Mouse (Mus musculus) midbrain, embryonic 14.5 days (tissue): ENCODE data around the gene Abca3. TPM values are rescaled to one million over a fixed set of nuclear protein-coding genes. Genes with fewer than 3 reads are reported as not detected.

Source experiments
- ATAC-seq: fragments of 200-750 bp; cut with Nextera tagmentation; 2 replicates; pipeline ENCODE4 v1.8.0; 2017; ENCODE audit warnings: moderate number of reproducible peaks, moderate library complexity; ENCODE audit not compliant: low FRiP score, low TSS enrichment
- DNase-seq: peaks from one replicate; pipeline ENCODE4 v3.0.0-alpha.2; 2015
- H3K27ac ChIP-seq: fragments of 300-500 bp; sonication (generic); replicated peaks from 2 replicates; pipeline ENCODE4 v1.5.1; 2014; ENCODE audit warnings: mild to moderate bottlenecking, low read depth, low read length, moderate library complexity
- H3K27me3 ChIP-seq: fragments of 300-500 bp; sonication (generic); 2 replicates; pipeline ENCODE4 v1.6.1; 2014; ENCODE audit warnings: low read length, control low read depth, mixed read lengths; ENCODE audit not compliant: control insufficient read depth, insufficient read depth
- H3K36me3 ChIP-seq: fragments of 300-500 bp; sonication (generic); 2 replicates; pipeline ENCODE4 v1.6.1; 2014; ENCODE audit warnings: low read length, control low read depth; ENCODE audit not compliant: control insufficient read depth, insufficient read depth
- H3K4me1 ChIP-seq: fragments of 300-500 bp; sonication (generic); 2 replicates; pipeline ENCODE4 v1.6.1; 2014; ENCODE audit warnings: mild to moderate bottlenecking, antibody characterized with exemption, low read length, control low read depth; ENCODE audit not compliant: control insufficient read depth, insufficient read depth
- H3K4me2 ChIP-seq: fragments of 300-500 bp; sonication (generic); 2 replicates; pipeline ENCODE4 v1.6.1; 2014; ENCODE audit warnings: mild to moderate bottlenecking, low read length, moderate library complexity
- H3K4me3 ChIP-seq: fragments of 300-500 bp; sonication (generic); replicated peaks from 2 replicates; pipeline ENCODE4 v1.5.1; 2014; ENCODE audit warnings: low read depth, low read length
- H3K9ac ChIP-seq: fragments of 300-500 bp; sonication (generic); replicated peaks from 2 replicates; pipeline ENCODE4 v1.6.1; 2014; ENCODE audit warnings: mild to moderate bottlenecking, low read length, moderate library complexity
- H3K9me3 ChIP-seq: fragments of 300-500 bp; sonication (generic); 2 replicates; pipeline ENCODE4 v1.6.1; 2016; ENCODE audit warnings: low read length, control low read depth, mixed read lengths; ENCODE audit not compliant: control insufficient read depth
- WGBS: fragments of 180-500 bp; shearing (Covaris S2); extraction: QIAGEN DNeasy Blood & Tissue Kit; methylation state at CpG from one replicate; pipeline ENCODE4 v1.1.7; 2014; 5-methylcytosine and 5-hydroxymethylcytosine counted together
- polyA plus RNA-seq: library from polyadenylated mRNA; unstranded; fragments of >200 nt; fragmentation: Nextera tagmentation; extraction: Ambion mirVana; gene quantifications from 2 replicates; pipeline ENCODE4 v1.2.1, GENCODE M21; 2014

Abca3 gene
- polyA plus RNA-seq, 1 experiment from 2014 or later = 31.4 TPM

DNA sequence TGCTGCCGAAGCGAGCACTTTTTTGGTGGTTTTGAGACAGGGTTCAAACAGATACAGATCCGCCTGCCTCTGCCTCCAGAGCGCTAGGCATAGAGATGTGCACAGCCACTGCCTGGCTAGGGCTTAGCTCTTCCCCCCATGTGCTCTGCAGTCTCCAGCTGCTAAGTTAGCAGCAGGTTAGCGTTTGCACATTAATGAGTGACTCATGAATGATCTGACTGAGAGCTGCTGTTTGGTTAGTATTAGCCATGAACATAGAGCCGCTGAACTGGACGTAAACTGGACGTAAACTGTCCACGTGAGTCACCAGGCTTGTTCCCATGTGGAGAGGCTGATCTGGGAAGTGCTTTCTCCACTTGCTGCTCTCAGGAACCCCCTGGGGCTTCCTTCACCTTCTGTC lies 10.8 kb downstream of the Abca3 start:
- no peaks in the 10 kb centered on the region for H3K27me3 ChIP-seq
- DNase-seq (no peak), ATAC-seq (no peak)
- H3K9ac ChIP-seq = no peak overlapping the region
- WGBS = 78% methylated on average over 9 of the region's 9 CpGs
- no peaks in the 10 kb centered on the region for H3K4me1 ChIP-seq
- H3K36me3 ChIP-seq = peaks cover 37% of the 10 kb centered on the region
- H3K4me2 ChIP-seq = no peak overlapping the region
- no peak overlapping the region for H3K27ac ChIP-seq
- H3K9me3 ChIP-seq = no peaks in the 10 kb centered on the region
- no peak overlapping the region for H3K4me3 ChIP-seq

DNA sequence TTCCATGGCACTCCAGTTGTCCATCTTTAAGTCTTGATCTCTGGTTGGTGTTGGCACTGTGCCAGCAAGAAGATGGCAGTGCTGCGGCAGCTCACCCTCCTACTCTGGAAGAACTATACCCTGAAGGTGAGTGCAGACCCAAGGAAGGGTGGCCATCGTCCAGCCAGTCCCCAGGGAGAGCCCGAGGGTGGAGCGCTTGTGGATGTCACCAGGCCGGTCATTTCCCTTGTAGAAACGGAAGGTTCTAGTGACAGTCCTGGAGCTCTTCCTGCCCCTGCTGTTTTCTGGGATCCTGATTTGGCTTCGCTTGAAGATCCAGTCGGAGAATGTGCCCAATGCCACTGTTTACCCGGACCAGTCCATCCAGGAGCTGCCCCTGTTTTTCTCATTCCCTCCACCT lies 12.7 kb downstream of the Abca3 start:
- H3K27me3 ChIP-seq = no peaks in the 10 kb centered on the region
- DNase-seq = no peak
- H3K4me3 ChIP-seq = no peak overlapping the region
- WGBS = 91% methylated on average over 9 of the region's 9 CpGs
- no peaks in the 10 kb centered on the region for H3K4me1 ChIP-seq
- no peak for ATAC-seq
- H3K27ac ChIP-seq = no peak overlapping the region
- peaks cover 44% of the 10 kb centered on the region for H3K36me3 ChIP-seq
- no peaks in the 10 kb centered on the region for H3K9me3 ChIP-seq
- H3K9ac ChIP-seq = no peak overlapping the region
- H3K4me2 ChIP-seq = no peak overlapping the region

DNA sequence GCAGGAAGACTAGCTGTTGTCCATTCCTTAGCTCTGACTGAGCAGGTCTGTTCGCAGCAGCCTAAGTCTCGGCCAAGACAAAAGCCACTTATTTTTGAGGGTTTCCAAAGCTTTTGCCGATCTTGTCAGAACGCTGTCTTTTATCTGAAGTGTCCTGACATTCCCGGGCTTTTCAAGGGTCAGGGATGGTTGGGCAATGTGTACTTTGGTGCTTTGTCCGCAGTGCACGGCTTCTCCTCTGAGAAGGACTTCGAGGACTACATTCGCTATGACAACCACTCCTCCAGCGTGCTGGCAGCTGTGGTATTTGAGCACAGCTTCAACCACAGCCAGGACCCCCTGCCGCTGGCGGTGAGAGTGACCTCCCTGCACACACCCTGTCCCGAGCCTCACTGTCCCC lies 14.1 kb downstream of the Abca3 start:
- no peak for ATAC-seq
- H3K36me3 ChIP-seq = peaks cover 50% of the 10 kb centered on the region
- no peak overlapping the region for H3K4me3 ChIP-seq
- no peaks in the 10 kb centered on the region for H3K4me1 ChIP-seq
- no peak overlapping the region for H3K27ac ChIP-seq
- no peaks in the 10 kb centered on the region for H3K27me3 ChIP-seq
- no peak overlapping the region for H3K9ac ChIP-seq
- WGBS = 19% methylated on average over 13 of the region's 13 CpGs
- DNase-seq = no peak
- H3K9me3 ChIP-seq = no peaks in the 10 kb centered on the region
- no peak overlapping the region for H3K4me2 ChIP-seq

DNA sequence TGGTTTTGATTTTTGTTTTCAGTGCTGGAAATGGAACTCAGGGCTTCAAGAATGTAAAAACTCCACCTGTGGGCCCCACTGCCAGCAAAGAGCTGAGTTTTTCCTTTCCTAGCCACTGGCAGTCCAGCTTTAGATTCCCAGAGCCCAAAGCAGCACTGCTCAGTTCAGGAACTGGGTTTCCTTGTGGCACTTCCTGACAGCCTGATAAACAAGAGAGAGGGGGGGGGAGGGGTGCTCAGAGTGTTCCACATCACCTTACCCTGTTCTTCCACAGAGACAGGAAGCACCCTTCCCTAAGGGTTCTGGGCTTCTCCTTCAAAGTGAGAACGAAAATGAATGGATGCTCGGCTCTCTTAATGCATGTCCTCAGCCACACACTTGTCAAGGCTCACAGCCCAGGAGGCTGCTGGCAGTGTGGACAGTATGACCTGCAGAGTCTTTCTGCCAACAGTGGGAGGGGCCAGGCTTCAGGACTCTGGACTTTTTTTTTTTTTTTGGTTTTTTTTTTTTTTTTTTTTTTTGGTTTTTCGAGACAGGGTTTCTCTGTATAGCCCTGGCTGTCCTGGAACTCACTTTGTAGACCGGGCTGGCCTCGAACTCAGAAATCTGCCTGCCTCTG lies 23.5 kb downstream of the Abca3 start:
- WGBS = 88% methylated on average over 4 of the region's 5 CpGs
- peaks cover 92% of the 10 kb centered on the region for H3K36me3 ChIP-seq

GRCm38 (mm10) chr17:24375886-24376285 lies 24.1 kb downstream of the Abca3 start:
- peaks cover 90% of the 10 kb centered on the region for H3K36me3 ChIP-seq
- no peak overlapping the region for H3K9ac ChIP-seq

More for the DNA sequence above, 23.5 kb downstream of the Abca3 start:
- no peak for ATAC-seq
- H3K27me3 ChIP-seq = no peaks in the 10 kb centered on the region
- H3K9ac ChIP-seq = no peak overlapping the region
- no peak overlapping the region for H3K4me3 ChIP-seq
- H3K9me3 ChIP-seq = no peaks in the 10 kb centered on the region
- no peaks in the 10 kb centered on the region for H3K4me1 ChIP-seq
- H3K27ac ChIP-seq = no peak overlapping the region
- DNase-seq = no peak
- no peak overlapping the region for H3K4me2 ChIP-seq

DNA sequence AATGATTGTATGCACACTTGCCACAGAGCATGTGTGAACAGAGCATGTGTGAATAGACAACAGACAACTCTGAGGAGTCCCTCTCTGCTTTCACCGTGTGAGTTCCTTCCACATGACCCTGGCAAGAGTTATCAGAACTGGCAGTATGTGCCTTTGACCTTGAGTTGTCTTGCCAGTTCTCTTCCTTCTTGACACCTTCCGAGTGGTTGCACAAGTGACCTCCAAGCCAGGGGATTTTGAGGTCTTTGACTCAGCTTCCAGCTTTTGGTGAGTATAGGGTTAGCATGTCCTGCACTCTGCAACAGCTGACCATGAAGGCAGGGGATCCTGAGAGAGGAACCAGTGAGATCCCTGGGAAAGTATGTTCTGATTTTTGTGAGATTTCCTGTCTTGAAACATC lies 26.7 kb downstream of the Abca3 start:
- DNase-seq = no peak
- peaks cover 88% of the 10 kb centered on the region for H3K36me3 ChIP-seq
- no peak overlapping the region for H3K4me3 ChIP-seq
- no peaks in the 10 kb centered on the region for H3K4me1 ChIP-seq
- H3K27me3 ChIP-seq = no peaks in the 10 kb centered on the region
- H3K27ac ChIP-seq = no peak overlapping the region
- no peaks in the 10 kb centered on the region for H3K9me3 ChIP-seq
- H3K9ac ChIP-seq = no peak overlapping the region
- H3K4me2 ChIP-seq = no peak overlapping the region
- 96% methylated on average over 2 of the region's 2 CpGs for WGBS
- ATAC-seq = no peak

More at GRCm38 (mm10) chr17:24375886-24376285, 24.1 kb downstream of the Abca3 start:
- ATAC-seq (no peak), DNase-seq (no peak)
- Histone ChIP-seq H3K27me3 (no peaks in the 10 kb centered on the region), H3K9me3 (no peaks in the 10 kb centered on the region), H3K4me2 (no peak overlapping the region), H3K4me3 (no peak overlapping the region), H3K4me1 (no peaks in the 10 kb centered on the region), H3K27ac (no peak overlapping the region)
- 90% methylated on average over 6 of the region's 6 CpGs for WGBS

DNA sequence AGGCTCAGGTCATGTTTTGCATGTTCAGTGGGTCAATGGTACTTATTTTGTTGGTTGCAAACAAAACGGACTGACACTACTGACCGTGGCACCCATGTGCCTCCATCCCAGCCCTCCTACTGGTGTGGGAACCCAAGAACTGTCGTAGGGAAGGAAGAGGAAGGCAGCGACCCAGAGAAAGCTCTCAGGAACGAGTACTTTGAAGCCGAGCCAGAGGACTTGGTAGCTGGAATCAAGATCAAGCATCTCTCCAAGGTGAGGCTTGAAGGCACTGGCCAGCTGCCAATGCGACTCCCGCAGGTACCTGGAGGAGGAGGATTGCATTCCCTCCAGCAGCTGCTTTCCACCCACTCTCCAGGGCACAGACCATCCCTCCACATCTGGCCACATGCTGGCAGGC lies 32.0 kb downstream of the Abca3 start:
- H3K9me3 ChIP-seq = no peaks in the 10 kb centered on the region
- no peak overlapping the region for H3K9ac ChIP-seq
- ATAC-seq (no peak), DNase-seq (no peak)
- WGBS = 89% methylated on average over 8 of the region's 8 CpGs
- no peak overlapping the region for H3K4me2 ChIP-seq
- H3K27ac ChIP-seq = no peak overlapping the region
- no peaks in the 10 kb centered on the region for H3K27me3 ChIP-seq
- H3K36me3 ChIP-seq = peaks cover 90% of the 10 kb centered on the region
- H3K4me3 ChIP-seq = no peak overlapping the region
- no peaks in the 10 kb centered on the region for H3K4me1 ChIP-seq

- Histone ChIP-seq H3K36me3 (peaks cover 85% of the 10 kb centered on the region), H3K4me3 (no peak overlapping the region), H3K4me1 (no peaks in the 10 kb centered on the region), H3K9ac (no peak overlapping the region), H3K4me2 (no peak overlapping the region), H3K9me3 (no peaks in the 10 kb centered on the region), H3K27ac (no peak overlapping the region), H3K27me3 (no peaks in the 10 kb centered on the region)
- WGBS = 84% methylated on average over 5 of the region's 5 CpGs
- DNase-seq (no peak), ATAC-seq (no peak)
These were observed 37.0 kb downstream of the Abca3 start for GRCm38 (mm10) chr17:24388711-24389110.

GRCm38 (mm10) chr17:24389865-24390264 lies 38.1 kb downstream of the Abca3 start:
- Histone ChIP-seq H3K4me2 (no peak overlapping the region), H3K9me3 (no peaks in the 10 kb centered on the region), H3K36me3 (peaks cover 82% of the 10 kb centered on the region), H3K4me1 (no peaks in the 10 kb centered on the region), H3K27me3 (no peaks in the 10 kb centered on the region), H3K27ac (no peak overlapping the region), H3K9ac (no peak overlapping the region), H3K4me3 (no peak overlapping the region)
- 8% methylated on average over 2 of the region's 2 CpGs for WGBS
- DNase-seq = peak; percentile 75
- no peak for ATAC-seq
